Mouse (Mus musculus): Measurements from ENCODE around the gene Ube2e1. TPM values are rescaled to one million over a fixed set of nuclear protein-coding genes. Genes with fewer than 3 reads are reported as not detected.
"Not testable (repeated sequence)": the region's sequence is repeated elsewhere in the genome, so short reads cannot be mapped to it uniquely, and the experiment has no call there.

Ube2e1 gene
- polyA plus RNA-seq, 1 experiment from 2014 or later = 183 TPM

GRCm38 (mm10) chr14:18270529-18271441 lies 60.9 kb downstream of the Ube2e1 start, which contains the start of the genes Nkiras1 and Rpl15:
Gene Nkiras1, plus strand, starts transcription at chr14:18271136.
Gene Rpl15, minus strand, starts transcription at chr14:18271391.
- H3K4me3 ChIP-seq = peak within 1 kb of the TSS; percentile 89

DNA sequence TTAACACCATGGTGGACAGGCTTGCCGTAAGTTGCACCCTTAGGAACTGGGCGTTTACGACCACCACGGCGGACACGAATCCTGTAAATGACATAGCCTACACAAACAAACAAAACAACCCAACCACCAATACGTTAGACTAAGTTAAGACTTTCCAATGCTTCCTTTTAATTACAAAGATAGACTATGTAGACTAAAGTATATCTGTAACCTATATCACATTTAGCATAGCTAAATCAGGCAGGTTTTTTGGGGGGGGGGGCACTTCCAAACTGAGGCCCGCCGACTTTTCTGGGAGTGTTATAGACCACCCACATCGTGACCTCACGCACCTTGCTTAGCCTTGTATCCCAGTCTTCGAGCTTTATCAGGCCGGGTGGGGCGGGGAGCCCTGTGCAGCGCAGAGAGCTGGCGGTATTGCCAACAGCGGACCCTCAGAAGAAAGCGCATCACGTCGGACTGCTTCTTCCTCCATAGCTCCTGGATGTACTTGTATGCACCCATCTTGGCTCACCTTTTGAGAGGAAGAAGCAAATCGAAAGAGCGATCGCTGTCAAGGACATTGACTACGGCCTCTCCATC lies 61.6 kb downstream of the Ube2e1 start:
- DNase-seq (ENCODE audit: low spot score); H3K4me1 ChIP-seq; H3K27me3 ChIP-seq (ENCODE audit: low read depth, poor library complexity, severe bottlenecking); H3K9me3 ChIP-seq (replicated peaks): not testable (repeated sequence)
- peak overlapping the region; percentile 98 for H3K27ac ChIP-seq
- H3K36me3 ChIP-seq = peaks cover 37% of the 10 kb centered on the region
- H3K4me3 ChIP-seq = peak overlapping the region; percentile 89
- 2% methylated on average over 24 of the region's 24 CpGs for WGBS

More at GRCm38 (mm10) chr14:18270529-18271441, 60.9 kb downstream of the Ube2e1 start, which contains the start of the genes Nkiras1 and Rpl15:
- peak within 1 kb of the TSS; percentile 98 for H3K27ac ChIP-seq
- peaks cover 35% of the 10 kb centered on the region for H3K36me3 ChIP-seq
- peaks cover 6% of the 10 kb centered on the region for H3K4me1 ChIP-seq
- H3K9me3 ChIP-seq (replicated peaks) = no peaks in the 10 kb centered on the region
- no peaks in the 10 kb centered on the region for H3K27me3 ChIP-seq (ENCODE audit: low read depth, poor library complexity, severe bottlenecking)
- DNase-seq (ENCODE audit: low spot score) = peak; percentile 98
- WGBS = under 1% methylated on average over 78 of the region's 78 CpGs

- no peaks in the 10 kb centered on the region for H3K27me3 ChIP-seq (ENCODE audit: low read depth, poor library complexity, severe bottlenecking)
- H3K27ac ChIP-seq = no peak overlapping the region
- H3K4me3 ChIP-seq = no peak overlapping the region
- DNase-seq (ENCODE audit: low spot score) = no peak
- 83% methylated on average over 4 of the region's 4 CpGs for WGBS
- no peaks in the 10 kb centered on the region for H3K4me1 ChIP-seq
- no peaks in the 10 kb centered on the region for H3K9me3 ChIP-seq (replicated peaks)
- H3K36me3 ChIP-seq = peaks cover 44% of the 10 kb centered on the region
Measured at GRCm38 (mm10) chr14:18263427-18263826, 68.2 kb downstream of the Ube2e1 start.

GRCm38 (mm10) chr14:18261203-18261602 lies 70.5 kb downstream of the Ube2e1 start:
- Histone ChIP-seq H3K27me3 (ENCODE audit: low read depth, poor library complexity, severe bottlenecking) (no peaks in the 10 kb centered on the region), H3K36me3 (peaks cover 22% of the 10 kb centered on the region; the same call in 1 of the 2 replicates), H3K4me3 (no peak overlapping the region), H3K9me3 (replicated peaks) (no peaks in the 10 kb centered on the region), H3K27ac (no peak overlapping the region), H3K4me1 (no peaks in the 10 kb centered on the region)
- no peak for DNase-seq (ENCODE audit: low spot score)
- 89% methylated on average over 3 of the region's 3 CpGs for WGBS

DNA sequence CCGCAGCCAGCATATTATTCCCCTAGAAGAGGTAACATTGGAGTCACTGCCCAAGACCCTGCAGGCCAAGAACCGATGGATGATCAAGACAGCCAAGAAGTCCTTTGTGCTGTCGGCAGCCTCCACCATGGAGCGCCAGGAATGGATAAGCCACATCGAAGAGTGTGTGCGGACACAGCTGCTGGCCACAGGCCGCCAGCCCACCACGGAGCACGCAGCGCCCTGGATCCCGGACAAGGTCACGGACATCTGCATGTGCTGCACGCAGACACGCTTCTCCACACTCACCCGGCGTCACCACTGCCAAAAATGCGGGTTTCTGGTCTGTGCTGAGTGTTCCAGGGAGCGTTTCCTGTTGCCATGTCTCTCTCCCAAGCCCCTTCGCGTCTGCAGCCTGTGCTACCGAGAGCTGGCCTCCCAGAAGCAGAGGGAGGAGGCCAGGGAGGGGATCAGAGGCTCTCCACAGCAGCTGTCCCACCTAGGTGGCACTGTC lies 89.0 kb downstream of the Ube2e1 start:
- Histone ChIP-seq H3K9me3 (replicated peaks) (no peaks in the 10 kb centered on the region), H3K36me3 (no peaks in the 10 kb centered on the region), H3K27me3 (ENCODE audit: low read depth, poor library complexity, severe bottlenecking) (no peaks in the 10 kb centered on the region), H3K4me1 (peaks cover 6% of the 10 kb centered on the region; the same call in 1 of the 2 replicates), H3K27ac (no peak overlapping the region), H3K4me3 (no peak overlapping the region)
- DNase-seq (ENCODE audit: low spot score) = no peak
- WGBS = 86% methylated on average over 21 of the region's 21 CpGs

DNA sequence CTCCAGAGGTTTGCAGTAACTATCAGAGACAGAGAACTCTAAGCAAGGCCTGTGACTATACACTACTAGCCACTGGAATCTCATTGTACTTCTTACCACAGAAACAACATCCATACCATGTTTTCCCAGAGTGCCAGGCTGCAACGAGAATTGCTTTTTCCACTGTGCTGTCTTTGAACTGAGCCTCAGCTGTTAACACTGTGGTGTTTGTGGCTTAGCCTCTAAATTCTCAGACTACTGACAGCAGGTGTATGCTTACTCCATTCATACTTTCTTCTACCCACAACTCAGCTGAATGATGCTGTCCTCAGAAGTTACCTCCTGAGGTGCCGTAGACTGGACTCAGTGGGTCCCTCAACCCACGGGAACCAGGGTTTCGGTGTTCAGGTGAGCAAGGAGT lies 89.9 kb downstream of the Ube2e1 start:
- H3K4me1 ChIP-seq = peaks cover 6% of the 10 kb centered on the region; the same call in 1 of the 2 replicates
- no peaks in the 10 kb centered on the region for H3K27me3 ChIP-seq (ENCODE audit: low read depth, poor library complexity, severe bottlenecking)
- no peak overlapping the region for H3K4me3 ChIP-seq
- no peaks in the 10 kb centered on the region for H3K36me3 ChIP-seq
- no peak for DNase-seq (ENCODE audit: low spot score)
- H3K9me3 ChIP-seq (replicated peaks) = no peaks in the 10 kb centered on the region
- H3K27ac ChIP-seq = no peak overlapping the region
- whole genome bisulfite sequencing = 85% methylated on average over 4 of the region's 4 CpGs

- no peaks in the 10 kb centered on the region for H3K36me3 ChIP-seq
- no peak for DNase-seq (ENCODE audit: low spot score)
- 75% methylated on average over 7 of the region's 7 CpGs for WGBS
- no peaks in the 10 kb centered on the region for H3K9me3 ChIP-seq (replicated peaks)
- no peak overlapping the region for H3K27ac ChIP-seq
- H3K27me3 ChIP-seq (ENCODE audit: low read depth, poor library complexity, severe bottlenecking) = no peaks in the 10 kb centered on the region
- H3K4me1 ChIP-seq = peaks cover 6% of the 10 kb centered on the region; the same call in 1 of the 2 replicates
- no peak overlapping the region for H3K4me3 ChIP-seq
Measured at GRCm38 (mm10) chr14:18240132-18240531, 91.5 kb downstream of the Ube2e1 start.

- H3K27ac ChIP-seq = peak within 1 kb of the TSS; percentile 90
- peak; percentile 96 for DNase-seq (ENCODE audit: low spot score)
- peaks cover 6% of the 10 kb centered on the region; the same call in 1 of the 2 replicates for H3K4me1 ChIP-seq
- H3K27me3 ChIP-seq (ENCODE audit: low read depth, poor library complexity, severe bottlenecking) = no peaks in the 10 kb centered on the region
- no peaks in the 10 kb centered on the region for H3K9me3 ChIP-seq (replicated peaks)
- H3K36me3 ChIP-seq = no peaks in the 10 kb centered on the region
- under 1% methylated on average over 62 of the region's 66 CpGs for WGBS
- H3K4me3 ChIP-seq = peak within 1 kb of the TSS; percentile 81
Measured at GRCm38 (mm10) chr14:18238750-18239731, 92.6 kb downstream of the Ube2e1 start, which contains the start of gene Nr1d2. Gene Nr1d2, minus strand, starts transcription at chr14:18239127.

DNA sequence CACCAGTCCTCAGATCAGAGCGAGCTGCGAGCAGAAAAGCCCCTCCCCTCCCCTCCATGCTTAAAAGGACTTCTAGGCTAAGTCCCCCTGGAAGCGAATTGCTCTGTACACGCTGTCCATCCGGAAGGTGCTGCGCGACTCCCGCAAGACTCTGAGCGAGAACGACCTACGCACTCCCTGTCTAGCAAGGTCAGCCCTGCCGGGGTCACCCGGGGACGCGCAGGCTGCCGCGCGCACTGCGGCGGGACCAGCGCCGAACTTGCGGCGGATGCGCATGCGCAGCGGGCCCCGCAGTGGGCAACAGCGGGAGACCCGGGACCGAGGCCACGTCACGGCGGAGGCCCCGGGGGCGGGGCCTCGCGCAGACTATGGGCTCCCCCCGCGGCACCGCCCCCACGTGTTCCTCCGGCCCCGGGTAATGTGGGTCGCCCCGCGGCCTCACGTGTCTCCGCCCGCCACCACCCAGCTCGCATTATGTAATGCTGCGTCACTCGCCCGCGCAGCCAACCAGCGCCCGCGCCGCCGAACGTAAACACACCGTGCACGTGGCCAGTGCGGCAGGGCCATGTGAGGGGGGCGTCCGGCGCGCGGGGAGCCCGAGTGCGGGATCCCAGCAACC lies 93.4 kb downstream of the Ube2e1 start:
- peak overlapping the region; percentile 90 for H3K27ac ChIP-seq
- WGBS = under 1% methylated on average over 63 of the region's 71 CpGs
- H3K36me3 ChIP-seq = no peaks in the 10 kb centered on the region
- peak overlapping the region; percentile 81 for H3K4me3 ChIP-seq
- H3K27me3 ChIP-seq (ENCODE audit: low read depth, poor library complexity, severe bottlenecking) = no peaks in the 10 kb centered on the region
- DNase-seq (ENCODE audit: low spot score) = peak; percentile 97
- peaks cover 6% of the 10 kb centered on the region; the same call in 1 of the 2 replicates for H3K4me1 ChIP-seq
- H3K9me3 ChIP-seq (replicated peaks) = no peaks in the 10 kb centered on the region

GRCm38 (mm10) chr14:18237381-18237780 lies 94.3 kb downstream of the Ube2e1 start:
- H3K4me3 ChIP-seq = peak overlapping the region; percentile 81
- no peak for DNase-seq (ENCODE audit: low spot score)
- peaks cover 6% of the 10 kb centered on the region; the same call in 1 of the 2 replicates for H3K4me1 ChIP-seq
- no peaks in the 10 kb centered on the region for H3K9me3 ChIP-seq (replicated peaks)
- H3K27ac ChIP-seq = 0 out of 2 replicates have a peak overlapping the region, but pooled peaks have one; percentile 90
- no peaks in the 10 kb centered on the region for H3K27me3 ChIP-seq (ENCODE audit: low read depth, poor library complexity, severe bottlenecking)
- H3K36me3 ChIP-seq = no peaks in the 10 kb centered on the region
- 76% methylated on average over 4 of the region's 4 CpGs for WGBS

DNA sequence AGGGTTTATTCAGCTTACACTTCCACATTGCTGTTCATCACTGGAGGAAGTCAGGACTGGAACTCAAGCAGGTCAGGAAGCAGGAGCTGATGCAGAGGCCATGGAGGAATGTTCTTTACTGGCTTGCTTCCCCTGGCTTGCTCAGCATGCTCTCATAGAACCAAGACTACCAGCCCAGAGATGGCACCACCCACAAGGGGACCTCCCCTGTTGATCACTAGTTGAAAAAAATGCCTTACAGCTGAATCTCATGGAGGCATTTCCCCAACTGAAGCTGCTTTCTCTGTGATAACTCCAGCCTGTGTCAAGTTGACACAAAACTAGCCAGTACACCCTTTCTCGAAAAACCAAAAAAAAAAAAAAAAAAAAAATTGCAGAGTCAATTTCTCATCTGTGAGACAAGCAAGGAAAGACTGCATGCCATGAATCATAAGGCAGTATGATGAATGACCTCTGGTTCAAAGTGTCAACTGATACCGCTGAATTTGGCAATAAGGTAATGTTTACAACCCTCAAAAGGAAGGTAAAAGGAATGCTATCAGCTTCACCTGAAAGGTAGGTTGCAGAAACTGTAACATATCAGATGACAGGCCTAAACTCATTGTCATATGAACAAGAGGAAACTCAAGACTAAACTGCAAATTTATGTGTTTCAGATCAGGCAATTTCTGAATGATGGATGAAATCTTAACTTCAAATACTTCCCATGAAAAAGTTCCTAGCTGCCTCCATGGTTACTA lies 95.0 kb downstream of the Ube2e1 start:
- not testable (repeated sequence) for H3K9me3 ChIP-seq (replicated peaks); H3K4me1 ChIP-seq; H3K27me3 ChIP-seq (ENCODE audit: low read depth, poor library complexity, severe bottlenecking); H3K27ac ChIP-seq; DNase-seq (ENCODE audit: low spot score); H3K36me3 ChIP-seq; H3K4me3 ChIP-seq
- WGBS = 83% methylated on average over 2 of the region's 2 CpGs

Data from limb, embryonic 10.5 days (tissue).